Mouse (Mus musculus) left cerebral cortex, adult 9 months (tissue): ENCODE data around the gene Rest.
"Not testable (repeated sequence)": the region's sequence is repeated elsewhere in the genome, so short reads cannot be mapped to it uniquely, and the experiment has no call there.

Experiments used
- DNase-seq, 2 experiments: peaks; one replicate each; pipeline ENCODE4 v3.0.0; 2022; ENCODE audit warnings: low spot score in 2 of 2

Rest gene

GRCm38 (mm10) chr5:77265081-77265670, at the start of gene Rest:
Gene Rest (plus strand): TSS chr5:77265491.
- peak in 1 of 2 experiments; percentile 20 for DNase-seq

- DNase-seq: peak in 1 of 2 experiments; percentile 82
Observed at GRCm38 (mm10) chr5:77217211-77217610, 48.1 kb upstream of the Rest start.

GRCm38 (mm10) chr5:77217724-77218123, 47.6 kb upstream of the Rest start:
- no peak for DNase-seq

- no peak for DNase-seq
Observed at GRCm38 (mm10) chr5:77223043-77223975, 42.0 kb upstream of the Rest start.

- DNase-seq: no peak
Observed at GRCm38 (mm10) chr5:77228986-77229385, 36.3 kb upstream of the Rest start.

GRCm38 (mm10) chr5:77231863-77232262, 33.4 kb upstream of the Rest start:
- not testable (repeated sequence) for DNase-seq

- no peak for DNase-seq
Observed at GRCm38 (mm10) chr5:77234921-77235320, 30.4 kb upstream of the Rest start.

GRCm38 (mm10) chr5:77237104-77237503, 28.2 kb upstream of the Rest start:
- DNase-seq: no peak

GRCm38 (mm10) chr5:77244331-77244987, 20.8 kb upstream of the Rest start:
- DNase-seq: no peak

- DNase-seq: no peak
Observed at GRCm38 (mm10) chr5:77245463-77245786, 19.9 kb upstream of the Rest start.

- no peak for DNase-seq
Observed at GRCm38 (mm10) chr5:77245787-77246671, 19.3 kb upstream of the Rest start.

- DNase-seq: no peak
Observed at GRCm38 (mm10) chr5:77250083-77250482, 15.2 kb upstream of the Rest start.

GRCm38 (mm10) chr5:77251656-77252055, 13.6 kb upstream of the Rest start:
- DNase-seq: no peak

- no peak for DNase-seq
Observed at GRCm38 (mm10) chr5:77252115-77252827, 13.0 kb upstream of the Rest start.

GRCm38 (mm10) chr5:77253154-77253553, 12.1 kb upstream of the Rest start:
- no peak for DNase-seq

GRCm38 (mm10) chr5:77254402-77254801, 10.9 kb upstream of the Rest start:
- DNase-seq: no peak

GRCm38 (mm10) chr5:77257603-77258002, 7.7 kb upstream of the Rest start:
- DNase-seq: no peak

- no peak for DNase-seq
Observed at GRCm38 (mm10) chr5:77259315-77259714, 6.0 kb upstream of the Rest start.

GRCm38 (mm10) chr5:77260141-77260540, 5.2 kb upstream of the Rest start:
- DNase-seq: no peak

GRCm38 (mm10) chr5:77261137-77261536, 4.2 kb upstream of the Rest start:
- no peak for DNase-seq

GRCm38 (mm10) chr5:77262105-77262504, 3.2 kb upstream of the Rest start:
- DNase-seq: no peak
